Mouse (Mus musculus) midbrain, postnatal 0 days (tissue): ENCODE results near the gene Gm48552. TPM values are rescaled to one million over a fixed set of nuclear protein-coding genes. Genes with fewer than 3 reads are reported as not detected.
A peak's percentile ranks its signal among the peaks of the same experiment; 100 is the strongest.

ENCODE experiments used
- ATAC-seq: fragments of 200-750 bp; cut with Nextera tagmentation; 2 replicates; pipeline ENCODE4 v1.8.0; 2017; ENCODE audit warnings: moderate number of reproducible peaks, mild to moderate bottlenecking, moderate TSS enrichment, moderate library complexity; ENCODE audit not compliant: low FRiP score
- DNase-seq: peaks from one replicate; pipeline ENCODE4 v3.0.0-alpha.2; 2015; ENCODE audit warnings: low spot score
- H3K27ac ChIP-seq: fragments of 300-500 bp; sonication (generic); 2 replicates; pipeline ENCODE4 v1.5.1; 2014; ENCODE audit warnings: low read depth, mild to moderate bottlenecking, low read length, mixed read lengths
- H3K27me3 ChIP-seq: fragments of 300-500 bp; sonication (generic); 2 replicates; pipeline ENCODE4 v1.6.1; 2014; ENCODE audit warnings: low read length, control low read depth, mixed read lengths; ENCODE audit not compliant: insufficient read depth
- H3K36me3 ChIP-seq: fragments of 300-500 bp; sonication (generic); 2 replicates; pipeline ENCODE4 v1.6.1; 2014; ENCODE audit warnings: low read length, control low read depth, mixed read lengths; ENCODE audit not compliant: insufficient read depth
- H3K4me1 ChIP-seq: fragments of 300-500 bp; sonication (generic); 2 replicates; pipeline ENCODE4 v1.6.1; 2014; ENCODE audit warnings: mild to moderate bottlenecking, control low read depth, antibody characterized with exemption, low read length, mixed read lengths; ENCODE audit not compliant: insufficient read depth
- H3K4me2 ChIP-seq: fragments of 300-500 bp; sonication (generic); 2 replicates; pipeline ENCODE4 v1.6.1; 2014; ENCODE audit warnings: low read depth, mild to moderate bottlenecking, low read length, mixed read lengths; ENCODE audit not compliant: poor library complexity, severe bottlenecking
- H3K4me3 ChIP-seq: fragments of 300-500 bp; sonication (generic); 2 replicates; pipeline ENCODE4 v1.5.1; 2014; ENCODE audit warnings: low read depth, mild to moderate bottlenecking, low read length, moderate library complexity
- H3K9ac ChIP-seq: fragments of 300-500 bp; sonication (generic); replicated peaks from 2 replicates; pipeline ENCODE4 v1.6.1; 2014; ENCODE audit warnings: mild to moderate bottlenecking, low read length, moderate library complexity, mixed read lengths; ENCODE audit not compliant: poor library complexity, severe bottlenecking
- H3K9me3 ChIP-seq: fragments of 300-500 bp; sonication (generic); 2 replicates; pipeline ENCODE4 v1.6.1; 2016; ENCODE audit warnings: low read length, control low read depth
- CTCF ChIP-seq: IDR thresholded peaks from 2 replicates; pipeline ENCODE4 v1.5.1; 2016; ENCODE audit warnings: antibody characterized with exemption, mild to moderate bottlenecking
- WGBS: fragments of 180-500 bp; shearing (Covaris S2); extraction: QIAGEN DNeasy Blood & Tissue Kit; methylation state at CpG from one replicate; pipeline ENCODE4 v1.1.7; 2014; 5-methylcytosine and 5-hydroxymethylcytosine counted together
- polyA plus RNA-seq: library from polyadenylated mRNA; unstranded; fragments of >200 nt; fragmentation: Nextera tagmentation; extraction: Ambion mirVana; gene quantifications from 2 replicates; pipeline ENCODE4 v1.2.1, GENCODE M21; 2015
- total RNA-seq: library from RNA; depleted of rRNA; stranded (reverse); fragments of >200 nt; gene quantifications from 2 replicates; pipeline ENCODE4 v1.2.3, GENCODE M21; 2014; rRNA removed

The Gm48552 gene
- 6.6 TPM in 1 of 2 replicates, not detected in the other for total RNA-seq
- 1.6 and 3.9 TPM in 2 replicates for polyA plus RNA-seq

- DNase-seq (no peak), ATAC-seq (no peak)
- Histone ChIP-seq H3K4me2 (no peak within 1 kb of the TSS), H3K4me1 (peaks cover 10% of the 10 kb centered on the region), H3K9ac (no peak within 1 kb of the TSS), H3K27me3 (no peaks in the 10 kb centered on the region), H3K27ac (no peak within 1 kb of the TSS), H3K36me3 (peaks cover 34% of the 10 kb centered on the region), H3K4me3 (no peak within 1 kb of the TSS), H3K9me3 (no peaks in the 10 kb centered on the region)
- WGBS: 86% methylated on average over 5 of the region's 5 CpGs
- no peak for TF ChIP-seq CTCF
Observed at GRCm38 (mm10) chr10:81388505-81389055, at the start of gene Gm48552. Gm48552 (plus strand) TSS chr10:81389005.

- DNase-seq: no peak
- H3K4me1 ChIP-seq: no peaks in the 10 kb centered on the region
- H3K27ac ChIP-seq: no peak overlapping the region
- H3K4me2 ChIP-seq: no peak overlapping the region
- TF ChIP-seq CTCF: no peak
- no peak overlapping the region for H3K4me3 ChIP-seq
- 44% methylated on average over 17 of the region's 17 CpGs for WGBS
- no peak overlapping the region for H3K9ac ChIP-seq
- ATAC-seq: no peak
- H3K36me3 ChIP-seq: no peaks in the 10 kb centered on the region
- no peaks in the 10 kb centered on the region for H3K9me3 ChIP-seq
- H3K27me3 ChIP-seq: peaks cover 32% of the 10 kb centered on the region
Observed at GRCm38 (mm10) chr10:81340551-81341332, 48.1 kb upstream of the Gm48552 start.

- no peak for DNase-seq
- peak; percentile 74 for TF ChIP-seq CTCF
- Histone ChIP-seq H3K9me3 (no peaks in the 10 kb centered on the region), H3K27me3 (peaks cover 32% of the 10 kb centered on the region), H3K27ac (no peak overlapping the region), H3K9ac (no peak overlapping the region), H3K4me3 (no peak overlapping the region), H3K36me3 (no peaks in the 10 kb centered on the region), H3K4me2 (no peak overlapping the region), H3K4me1 (no peaks in the 10 kb centered on the region)
- WGBS: 38% methylated on average over 16 of the region's 16 CpGs
- ATAC-seq: no peak
Observed at GRCm38 (mm10) chr10:81341333-81341949, 47.4 kb upstream of the Gm48552 start.

- peak within 1 kb of the TSS; percentile 50; the same call in 1 of the 2 replicates for H3K9ac ChIP-seq
- H3K4me2 ChIP-seq: peak within 1 kb of the TSS; percentile 77
- H3K27ac ChIP-seq: no peak within 1 kb of the TSS
- peaks cover 32% of the 10 kb centered on the region for H3K27me3 ChIP-seq
- no peak for DNase-seq
- no peak for ATAC-seq
- H3K9me3 ChIP-seq: no peaks in the 10 kb centered on the region
- TF ChIP-seq CTCF: no peak
- no peaks in the 10 kb centered on the region for H3K36me3 ChIP-seq
- H3K4me3 ChIP-seq: peak within 1 kb of the TSS; percentile 43
- 7% methylated on average over 44 of the region's 67 CpGs for WGBS
- H3K4me1 ChIP-seq: no peaks in the 10 kb centered on the region
Observed at GRCm38 (mm10) chr10:81342686-81343505, 45.9 kb upstream of the Gm48552 start, which contains the start of gene Gipc3. Gipc3 (minus strand) TSS chr10:81343266.

- Histone ChIP-seq H3K27ac (no peak overlapping the region), H3K9me3 (no peaks in the 10 kb centered on the region), H3K9ac (no peak overlapping the region), H3K27me3 (peaks cover 32% of the 10 kb centered on the region), H3K4me1 (no peaks in the 10 kb centered on the region), H3K36me3 (no peaks in the 10 kb centered on the region), H3K4me3 (no peak overlapping the region), H3K4me2 (no peak overlapping the region)
- ATAC-seq (no peak), DNase-seq (no peak)
- WGBS: 51% methylated on average over 8 of the region's 8 CpGs
- TF ChIP-seq CTCF: peak; percentile 55
Observed at GRCm38 (mm10) chr10:81344421-81345161, 44.2 kb upstream of the Gm48552 start.
